Mouse (Mus musculus): ENCODE measurements around the gene Cfap70. TPM values are rescaled to one million over a fixed set of nuclear protein-coding genes. Genes with fewer than 3 reads are reported as not detected.
A peak's percentile ranks its signal among the peaks of the same experiment; 100 is the strongest.

Gene Cfap70
- polyA plus RNA-seq, 1 experiment: not detected

- TF ChIP-seq POLR2A (IDR thresholded peaks at IDR 0.05; ENCODE audit: low read depth, low read length): peak; percentile 35
- peak; percentile 68; the same call in 1 of the 2 replicates for TF ChIP-seq CTCF (IDR thresholded peaks at IDR 0.05; ENCODE audit: extremely low read depth, insufficient read depth, insufficient read length, insufficient replicate concordance)
- 1% methylated on average over 42 of the region's 42 CpGs for WGBS
- H3K4me1 ChIP-seq (ENCODE audit: control insufficient read depth, insufficient read depth, insufficient read length): no peaks in the 10 kb centered on the region
- H3K36me3 ChIP-seq (ENCODE audit: control insufficient read depth, insufficient read depth, low read length): peaks cover 2% of the 10 kb centered on the region; the same call in 1 of the 2 replicates
- peak within 1 kb of the TSS; percentile 85 for H3K27ac ChIP-seq (ENCODE audit: insufficient read depth, low read length)
- peak; percentile 85 to 95 for DNase-seq (ENCODE audit: low read depth in 1 of 2, low spot score in 2 of 2)
- peak within 1 kb of the TSS; percentile 89 for H3K4me3 ChIP-seq (ENCODE audit: extremely low read depth, insufficient read depth, insufficient read length)
- H3K27me3 ChIP-seq (ENCODE audit: control insufficient read depth, insufficient read depth, low read length): no peaks in the 10 kb centered on the region
Measured at GRCm38 (mm10) chr14:20347991-20348541, 104.0 kb downstream of the Cfap70 start, which contains the start of the genes Ecd and Fam149b. TSS of gene Ecd (minus strand) at chr14:20348121. TSS of gene Fam149b (plus strand) at chr14:20348162.

GRCm38 (mm10) chr14:20347441-20347990 lies 104.5 kb downstream of the Cfap70 start:
- peak overlapping the region; percentile 85 for H3K27ac ChIP-seq (ENCODE audit: insufficient read depth, low read length)
- TF ChIP-seq POLR2A (IDR thresholded peaks at IDR 0.05; ENCODE audit: low read depth, low read length): no peak
- H3K36me3 ChIP-seq (ENCODE audit: control insufficient read depth, insufficient read depth, low read length): peaks cover 3% of the 10 kb centered on the region; the same call in 1 of the 2 replicates
- no peak for DNase-seq (ENCODE audit: low read depth in 1 of 2, low spot score in 2 of 2)
- H3K4me3 ChIP-seq (ENCODE audit: extremely low read depth, insufficient read depth, insufficient read length): peak overlapping the region; percentile 89
- no peaks in the 10 kb centered on the region for H3K4me1 ChIP-seq (ENCODE audit: control insufficient read depth, insufficient read depth, insufficient read length)
- no peaks in the 10 kb centered on the region for H3K27me3 ChIP-seq (ENCODE audit: control insufficient read depth, insufficient read depth, low read length)
- 2% methylated on average over 15 of the region's 15 CpGs for WGBS

DNA sequence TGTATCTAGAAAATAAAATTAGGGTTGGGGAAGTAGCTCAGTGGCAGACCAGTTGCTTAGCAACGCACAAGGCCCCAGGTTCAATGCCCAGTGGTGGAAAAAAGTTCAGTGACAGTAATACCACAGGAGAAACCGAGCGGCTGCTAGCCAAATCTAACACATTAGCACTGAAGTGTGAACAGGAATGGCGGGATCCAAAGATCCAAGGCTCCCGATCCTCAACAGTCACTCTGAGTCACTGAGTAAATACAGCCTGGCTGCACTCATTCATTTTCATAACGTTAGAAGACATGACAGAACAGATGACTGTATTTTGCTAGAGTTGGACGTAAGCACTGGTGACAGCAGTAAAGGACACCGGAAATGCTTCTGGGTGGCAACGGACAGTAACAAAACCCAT lies 106.1 kb downstream of the Cfap70 start:
- no peak for DNase-seq (ENCODE audit: low read depth in 1 of 2, low spot score in 2 of 2)
- H3K27ac ChIP-seq (ENCODE audit: insufficient read depth, low read length): no peak overlapping the region
- no peaks in the 10 kb centered on the region; the same call in 1 of the 2 replicates for H3K4me1 ChIP-seq (ENCODE audit: control insufficient read depth, insufficient read depth, insufficient read length)
- 94% methylated on average over 9 of the region's 9 CpGs for WGBS
- no peaks in the 10 kb centered on the region for H3K27me3 ChIP-seq (ENCODE audit: control insufficient read depth, insufficient read depth, low read length)
- no peak for TF ChIP-seq POLR2A (IDR thresholded peaks at IDR 0.05; ENCODE audit: low read depth, low read length)
- no peak for TF ChIP-seq CTCF (IDR thresholded peaks at IDR 0.05; ENCODE audit: extremely low read depth, insufficient read depth, insufficient read length, insufficient replicate concordance)
- H3K4me3 ChIP-seq (ENCODE audit: extremely low read depth, insufficient read depth, insufficient read length): no peak overlapping the region
- H3K36me3 ChIP-seq (ENCODE audit: control insufficient read depth, insufficient read depth, low read length): peaks cover 2% of the 10 kb centered on the region; the same call in 1 of the 2 replicates

Other genes with a start within 250 kb of the Cfap70 start
- gene Kcnk16, start 183.0 kb downstream of the Cfap70 start, polyA plus RNA-seq (2012; rRNA removed): not detected in 2 replicates
- 7.2 and 7.8 TPM in 2 replicates for gene Nudt13, start 157.5 kb downstream of the Cfap70 start, polyA plus RNA-seq (2012; rRNA removed)
- gene Ecd, start 104.1 kb downstream of the Cfap70 start, polyA plus RNA-seq (2012; rRNA removed): 13.2 and 14.2 TPM in 2 replicates
- 12.6 and 15.4 TPM in 2 replicates for gene Fam149b, start 104.1 kb downstream of the Cfap70 start, polyA plus RNA-seq (2012; rRNA removed)
- 50.8 and 85.7 TPM in 2 replicates for gene Dnajc9, start 63.3 kb downstream of the Cfap70 start, polyA plus RNA-seq (2012; rRNA removed)
- 27.6 and 39.6 TPM in 2 replicates for gene Mrps16, start 58.6 kb downstream of the Cfap70 start, polyA plus RNA-seq (2012; rRNA removed)
- gene Anxa7, start 27.9 kb upstream of the Cfap70 start, polyA plus RNA-seq (2012; rRNA removed): 36.5 and 44.8 TPM in 2 replicates
- 0.65 and 0.97 TPM in 2 replicates for gene Mss51, start 44.7 kb upstream of the Cfap70 start, polyA plus RNA-seq (2012; rRNA removed)
- 6.0 and 6.5 TPM in 2 replicates for gene Ppp3cb, start 94.3 kb upstream of the Cfap70 start, polyA plus RNA-seq (2012; rRNA removed)
- 1.9 and 2.1 TPM in 2 replicates for gene Usp54, start 188.8 kb upstream of the Cfap70 start, polyA plus RNA-seq (2012; rRNA removed)
- gene Myoz1, start 204.3 kb upstream of the Cfap70 start, polyA plus RNA-seq (2012; rRNA removed): not detected in 2 replicates
- 0.05 and 0.07 TPM in 2 replicates for gene Synpo2l, start 216.1 kb upstream of the Cfap70 start, polyA plus RNA-seq (2012; rRNA removed)
- gene Sec24c, start 222.1 kb upstream of the Cfap70 start, polyA plus RNA-seq (2012; rRNA removed): 181 and 239 TPM in 2 replicates
- 10.5 and 20.8 TPM in 2 replicates for gene Fut11, start 242.7 kb upstream of the Cfap70 start, polyA plus RNA-seq (2012; rRNA removed)